Mouse (Mus musculus) G1E (cell line): Measurements from ENCODE around the gene Gabarapl1.

Experiments
- CTCF ChIP-seq: IDR thresholded peaks from 2 replicates; pipeline ENCODE4 v1.5.1; 2012; ENCODE audit warnings: low read depth, low read length, inconsistent platforms, mixed read lengths
- GATA1 ChIP-seq: IDR thresholded peaks from 2 replicates; pipeline ENCODE4 v1.6.1; 2012; ENCODE audit warnings: borderline replicate concordance, low read length, inconsistent platforms, mixed read lengths

- no peak for TF ChIP-seq CTCF
- no peak for TF ChIP-seq GATA1
Observed at GRCm38 (mm10) chr6:129577605-129578004, 44.6 kb downstream of the Gabarapl1 start, which contains the start of gene Klre1.
